Mouse (Mus musculus): ENCODE results near the gene Adprhl2.

GRCm38 (mm10) chr4:126319806-126320205 is 1.7 kb downstream of the Adprhl2 start:
- no peak for TF ChIP-seq CTCF (IDR thresholded peaks at IDR 0.05; ENCODE audit: low read depth, low read length)
- no peak for TF ChIP-seq GATA1 (IDR thresholded peaks at IDR 0.05; ENCODE audit: borderline replicate concordance, low read length)
- TF ChIP-seq GATA2 (IDR thresholded peaks at IDR 0.05; ENCODE audit: borderline replicate concordance, low read depth, low read length) = no peak
- TF ChIP-seq POLR2AphosphoS5 (IDR thresholded peaks at IDR 0.05; ENCODE audit: insufficient replicate concordance, low read depth, low read length) = no peak
- no peak for TF ChIP-seq TAL1 (conservative IDR thresholded peaks at IDR 0.05; ENCODE audit: low read depth, low read length)

All from G1E (cell line).